Mouse (Mus musculus) NIH3T3 (cell line): ENCODE data around the gene Os9.
A peak's percentile ranks its signal among the peaks of the same experiment; 100 is the strongest.

Experiments
- DNase-seq: peaks from one replicate; pipeline ENCODE4 v3.0.0-alpha.2; 2012; ENCODE audit warnings: low read depth

The Os9 gene

DNA sequence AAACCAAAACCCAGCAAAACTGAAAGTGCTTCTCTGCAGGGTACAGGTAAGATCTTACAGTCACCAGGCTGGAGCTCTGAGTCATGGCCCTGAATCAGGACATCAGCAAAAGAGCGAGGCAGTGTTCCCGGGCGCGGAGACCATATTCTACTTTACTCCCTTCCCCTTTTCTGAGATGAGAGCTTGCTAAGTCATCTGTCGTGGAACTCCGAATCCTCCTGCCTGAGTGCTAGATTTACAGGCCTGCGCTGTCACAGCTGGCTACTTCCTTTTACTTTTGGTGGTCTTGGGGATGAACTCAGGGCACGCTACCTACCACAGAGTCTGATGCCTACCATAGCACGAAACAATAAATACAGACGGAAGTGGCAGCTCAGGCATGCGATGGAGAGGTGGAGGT lies 6.5 kb downstream of the Os9 start:
- DNase-seq = no peak

DNA sequence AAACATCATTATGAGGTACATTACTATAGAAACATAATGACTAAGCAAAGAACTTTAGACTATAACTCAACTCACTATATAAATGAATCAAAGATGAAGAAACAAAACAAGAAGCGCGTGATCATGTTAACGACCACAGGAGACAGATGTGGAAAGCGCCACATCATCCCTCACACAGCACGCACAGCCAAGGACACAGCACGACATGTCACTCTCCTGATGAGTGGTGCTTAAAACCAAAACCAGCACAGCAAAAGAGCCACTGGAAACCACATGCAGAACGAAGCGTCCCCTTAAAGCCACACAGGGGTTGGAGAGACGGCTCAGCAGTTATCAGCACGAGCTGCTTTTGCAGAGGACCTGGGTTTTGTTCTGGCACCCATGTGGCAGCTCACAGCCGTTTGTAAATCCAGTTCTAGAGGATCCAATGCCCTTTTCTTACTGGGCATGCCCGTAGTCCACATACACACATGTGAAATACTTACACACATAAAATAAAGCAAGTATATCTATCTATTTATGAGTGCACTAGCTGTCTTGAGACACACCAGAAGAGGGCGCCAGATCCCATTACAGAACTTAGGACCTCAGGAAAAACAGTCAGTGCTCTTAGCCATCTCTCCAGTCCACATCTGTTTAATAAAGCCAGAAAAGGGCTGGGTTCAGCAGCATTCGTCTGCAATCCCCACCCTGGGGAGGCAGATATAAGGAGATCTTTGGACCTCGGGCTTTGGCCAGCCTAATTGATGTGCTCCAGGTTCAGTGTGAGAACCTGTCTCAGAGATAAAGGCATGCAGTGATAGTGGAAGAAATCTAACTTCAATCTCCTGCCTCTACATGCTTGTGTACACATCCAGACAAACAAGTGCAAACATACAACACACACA lies 9.7 kb downstream of the Os9 start:
- peak; percentile 41 for DNase-seq

DNA sequence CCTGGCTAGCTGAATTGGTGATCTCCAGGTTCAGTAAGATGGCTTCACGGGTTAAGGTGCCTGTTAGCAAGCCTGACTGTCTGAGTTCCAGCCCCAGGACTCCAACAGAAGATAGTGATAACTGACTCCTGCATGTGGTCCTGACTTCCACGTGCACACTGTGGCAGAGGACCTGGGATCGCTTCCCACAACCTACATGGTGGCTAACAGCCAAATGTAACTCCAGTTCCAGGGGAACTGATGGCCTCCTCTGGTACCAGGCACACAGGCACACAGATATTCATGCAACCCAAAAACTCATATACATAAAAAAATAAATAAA lies 12.7 kb downstream of the Os9 start:
- no peak for DNase-seq

DNA sequence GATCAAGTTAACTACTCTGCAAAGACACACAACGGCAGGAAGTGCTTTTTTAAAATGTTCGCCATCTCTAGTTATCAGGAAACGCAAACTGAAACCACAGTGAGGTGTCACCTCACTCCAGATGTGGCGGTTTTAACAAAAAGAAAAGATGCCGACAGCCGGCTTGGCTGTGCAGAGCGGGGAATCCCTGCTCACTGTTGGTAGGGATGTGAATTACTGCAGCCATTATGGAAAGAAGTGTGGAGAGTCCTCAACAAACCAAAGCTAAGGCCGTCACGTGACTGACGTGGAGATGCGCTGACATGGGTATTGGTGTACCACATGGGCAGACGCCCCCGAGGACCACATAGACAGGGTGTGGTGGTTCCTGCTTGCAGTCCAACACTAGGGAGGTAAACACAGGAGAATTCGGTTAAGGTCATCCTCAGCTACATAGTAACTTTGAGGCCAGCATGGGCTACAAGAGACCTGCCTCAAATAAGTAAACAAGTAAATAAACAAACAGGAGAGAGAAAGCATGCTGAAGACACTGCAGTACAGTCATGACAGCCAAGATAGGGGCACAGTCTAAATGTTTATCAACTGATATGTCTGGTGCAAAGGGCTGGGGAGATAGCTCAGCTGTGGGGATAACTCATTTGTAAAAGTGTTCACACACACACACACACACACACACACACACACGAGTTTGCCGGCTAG lies 13.2 kb downstream of the Os9 start:
- DNase-seq = no peak

DNA sequence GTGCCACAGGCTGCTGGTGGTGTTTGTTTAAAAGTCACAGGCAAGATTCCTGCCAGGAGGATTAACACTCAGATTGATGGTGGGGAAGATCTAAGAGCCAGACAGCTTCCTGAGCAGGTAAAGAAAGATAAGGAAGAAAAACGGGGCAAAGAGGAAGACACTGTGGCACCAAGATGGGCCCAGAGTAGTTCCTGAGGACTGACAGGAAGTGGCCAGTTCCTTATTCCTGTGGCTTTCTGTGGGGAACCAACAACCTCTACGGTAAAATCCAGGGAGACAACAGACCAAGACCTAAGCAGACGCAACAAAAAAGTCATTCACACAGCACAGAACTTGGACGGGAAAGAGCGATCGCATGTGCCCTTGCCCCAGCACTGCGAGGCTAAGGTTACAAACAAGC lies 17.3 kb downstream of the Os9 start:
- DNase-seq = no peak

DNA sequence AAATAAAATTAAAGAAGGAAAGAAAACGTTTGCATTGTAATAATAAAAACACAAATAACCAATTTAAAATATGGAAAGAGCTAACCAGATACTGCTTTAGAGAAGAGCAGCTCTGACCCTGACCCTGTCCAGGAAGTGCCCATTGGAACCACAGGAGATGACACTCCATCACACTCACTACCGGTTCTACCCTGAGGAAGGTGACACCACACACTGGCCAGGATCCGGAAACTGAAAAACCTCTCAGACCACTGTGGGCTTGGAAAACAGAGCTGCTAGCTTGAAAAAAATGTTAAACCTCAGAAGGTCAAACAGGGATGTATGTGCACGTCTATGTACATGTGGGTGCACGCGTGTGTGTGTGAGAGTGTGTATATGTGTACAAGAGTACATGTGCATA lies 19.8 kb downstream of the Os9 start:
- DNase-seq = no peak

DNA sequence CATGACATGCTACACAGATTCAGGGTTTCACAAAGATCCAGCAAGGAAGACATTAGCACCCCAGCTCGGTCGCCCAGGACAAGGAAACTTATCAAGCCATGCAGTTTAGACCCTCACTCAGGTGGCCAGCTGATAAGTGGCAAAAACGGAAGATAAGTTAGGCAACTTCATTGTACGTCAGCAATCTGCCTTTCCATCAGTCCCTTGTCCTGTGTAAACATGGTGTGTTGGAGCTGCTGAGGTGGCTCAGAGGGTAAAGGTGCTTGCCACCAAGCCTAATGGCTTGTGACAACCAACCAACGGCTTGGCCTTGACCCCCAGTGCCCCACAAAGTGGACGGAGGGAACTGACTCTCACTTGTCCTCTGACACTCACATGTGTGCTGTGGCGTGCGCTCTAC lies 20.5 kb downstream of the Os9 start:
- no peak for DNase-seq

DNA sequence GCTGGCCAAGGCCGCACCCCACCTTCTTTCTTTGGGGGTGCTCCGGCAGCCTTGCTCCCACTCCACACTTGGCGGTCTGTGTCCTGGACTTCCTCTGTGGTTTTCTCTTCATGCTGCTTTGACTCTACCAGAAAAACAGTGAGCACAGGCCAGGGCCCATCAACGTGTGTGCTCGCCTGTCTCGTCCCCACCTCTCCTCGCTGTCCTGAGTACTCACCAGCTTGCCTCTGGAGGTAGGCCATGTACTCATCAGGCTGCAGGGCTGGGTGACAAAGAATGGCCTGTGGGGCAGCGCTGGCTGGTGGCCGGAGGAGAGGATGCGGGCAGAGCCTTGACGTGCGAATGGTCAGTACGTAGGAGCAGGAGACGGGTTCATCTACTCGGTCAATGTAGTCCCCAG lies 21.1 kb downstream of the Os9 start:
- no peak for DNase-seq

DNA sequence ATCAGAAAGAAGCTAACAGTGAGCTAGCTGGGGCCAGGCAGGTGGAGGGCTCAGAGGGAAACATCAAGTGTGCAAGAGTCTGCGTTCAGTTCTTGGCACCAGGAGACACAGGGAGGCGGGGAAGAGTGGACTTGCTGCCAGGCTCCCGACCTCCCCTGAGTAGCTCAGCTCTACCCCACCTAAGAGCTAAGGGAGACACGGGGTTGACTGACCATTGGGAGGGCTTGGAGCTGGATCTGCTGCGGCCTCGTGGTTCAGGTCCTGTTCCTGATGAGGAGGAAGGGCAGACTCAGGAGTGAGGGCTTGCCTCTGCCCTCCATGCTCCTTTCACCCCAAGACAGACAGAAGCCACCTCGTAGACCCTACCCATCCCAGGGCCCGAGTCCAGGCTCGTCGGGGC lies 21.7 kb downstream of the Os9 start:
- no peak for DNase-seq

DNA sequence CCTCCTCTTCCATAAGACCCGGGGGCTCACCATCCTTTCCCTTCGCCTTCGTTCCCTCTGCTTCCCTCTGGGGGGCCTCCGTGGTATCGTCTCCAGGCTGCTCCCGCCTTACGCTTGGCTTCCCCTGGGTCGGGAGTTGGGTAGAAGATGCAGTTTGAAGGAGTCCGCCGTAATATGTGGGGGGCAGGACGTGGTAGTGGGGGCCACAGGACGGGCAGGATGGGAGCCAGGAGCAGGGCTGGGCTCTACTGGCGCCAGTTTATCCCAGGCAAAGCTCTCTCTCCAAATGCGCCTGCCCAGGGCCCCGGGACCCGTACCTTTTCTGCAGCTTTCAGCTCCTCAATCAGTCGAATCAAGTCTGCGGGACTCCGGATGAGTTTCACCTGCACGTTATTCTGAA lies 22.4 kb downstream of the Os9 start:
- no peak for DNase-seq

DNA sequence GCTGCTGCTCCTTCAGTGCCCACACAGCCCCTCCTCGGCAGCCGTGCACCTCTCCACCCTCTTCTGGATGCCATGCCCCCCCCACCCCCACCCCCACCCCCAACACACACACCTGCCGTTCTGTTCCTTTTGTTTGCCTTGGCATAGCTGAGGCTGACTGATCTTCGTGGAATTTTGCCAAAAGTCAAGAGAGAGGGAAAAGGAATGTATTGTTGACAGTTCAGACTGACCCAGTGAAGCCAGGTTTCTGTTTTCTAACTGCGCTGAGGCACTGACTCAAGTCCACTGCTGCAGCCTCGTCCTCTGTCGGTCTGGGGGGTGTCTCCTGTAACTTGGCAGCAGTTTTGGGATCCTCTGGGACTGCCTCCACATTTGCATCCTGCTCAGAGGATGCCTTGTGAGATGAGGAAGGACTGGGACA lies 26.5 kb downstream of the Os9 start:
- DNase-seq = peak; percentile 91

DNA sequence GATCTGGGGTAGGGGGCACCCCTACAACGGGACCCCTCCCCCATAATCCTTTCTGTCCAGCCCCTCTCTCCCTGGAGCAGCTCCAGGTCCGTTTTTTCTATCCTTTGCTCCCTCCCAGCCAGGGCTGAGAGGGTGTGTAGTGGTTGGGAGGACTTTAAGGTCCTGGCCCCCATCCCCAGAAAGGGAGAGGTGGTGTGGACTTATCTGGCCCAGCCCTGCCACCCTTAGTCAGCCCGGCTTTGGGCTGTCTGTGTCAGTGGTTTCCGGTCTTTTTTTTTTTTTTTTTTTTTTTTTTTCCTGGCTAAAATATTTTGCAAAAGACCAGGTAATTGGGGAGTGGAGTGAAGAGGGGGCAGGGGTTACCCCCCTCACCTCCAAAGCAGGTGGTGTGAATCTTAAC lies 28.2 kb downstream of the Os9 start:
- DNase-seq = no peak

DNA sequence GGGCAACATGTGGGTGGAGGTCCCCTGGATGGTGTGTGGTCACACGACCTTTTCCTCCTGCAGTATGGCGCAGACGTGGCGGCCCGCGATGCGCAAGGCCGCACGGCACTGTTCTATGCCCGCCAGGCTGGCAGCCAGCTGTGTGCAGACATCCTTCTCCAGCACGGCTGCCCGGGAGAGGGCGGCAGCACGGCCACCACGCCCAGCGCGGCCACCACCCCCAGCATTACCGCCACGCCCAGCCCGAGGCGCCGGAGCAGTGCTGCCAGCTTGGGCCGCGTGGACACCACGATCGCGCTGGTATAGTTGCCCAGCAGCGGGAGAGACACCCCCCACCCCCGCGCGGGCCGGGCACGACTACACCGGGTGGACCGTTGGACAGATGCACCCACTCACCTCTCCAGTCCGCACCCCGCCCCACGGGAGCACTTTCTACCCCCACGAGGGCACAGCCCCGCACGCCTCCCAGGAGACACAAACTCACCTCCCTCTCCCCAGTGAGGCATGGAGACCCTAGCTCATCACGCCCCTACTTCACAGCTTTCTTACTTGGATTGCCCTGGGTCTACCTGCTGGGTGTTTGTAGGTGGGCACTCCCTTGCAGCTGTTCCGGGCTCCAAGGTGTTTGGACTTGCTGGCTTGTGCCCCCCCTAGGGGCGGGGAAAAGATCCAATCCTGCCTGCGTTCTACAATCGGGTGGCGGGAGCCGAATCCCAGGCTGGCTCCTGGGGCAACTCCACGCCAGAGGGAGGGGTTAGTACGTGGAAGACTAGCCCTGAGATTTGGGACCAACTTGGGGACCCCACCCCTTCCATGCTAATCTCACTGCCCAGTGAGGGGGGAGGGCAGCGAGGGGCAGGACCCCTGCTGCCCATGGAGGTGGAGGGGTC lies 29.2 kb downstream of the Os9 start:
- no peak for DNase-seq

DNA sequence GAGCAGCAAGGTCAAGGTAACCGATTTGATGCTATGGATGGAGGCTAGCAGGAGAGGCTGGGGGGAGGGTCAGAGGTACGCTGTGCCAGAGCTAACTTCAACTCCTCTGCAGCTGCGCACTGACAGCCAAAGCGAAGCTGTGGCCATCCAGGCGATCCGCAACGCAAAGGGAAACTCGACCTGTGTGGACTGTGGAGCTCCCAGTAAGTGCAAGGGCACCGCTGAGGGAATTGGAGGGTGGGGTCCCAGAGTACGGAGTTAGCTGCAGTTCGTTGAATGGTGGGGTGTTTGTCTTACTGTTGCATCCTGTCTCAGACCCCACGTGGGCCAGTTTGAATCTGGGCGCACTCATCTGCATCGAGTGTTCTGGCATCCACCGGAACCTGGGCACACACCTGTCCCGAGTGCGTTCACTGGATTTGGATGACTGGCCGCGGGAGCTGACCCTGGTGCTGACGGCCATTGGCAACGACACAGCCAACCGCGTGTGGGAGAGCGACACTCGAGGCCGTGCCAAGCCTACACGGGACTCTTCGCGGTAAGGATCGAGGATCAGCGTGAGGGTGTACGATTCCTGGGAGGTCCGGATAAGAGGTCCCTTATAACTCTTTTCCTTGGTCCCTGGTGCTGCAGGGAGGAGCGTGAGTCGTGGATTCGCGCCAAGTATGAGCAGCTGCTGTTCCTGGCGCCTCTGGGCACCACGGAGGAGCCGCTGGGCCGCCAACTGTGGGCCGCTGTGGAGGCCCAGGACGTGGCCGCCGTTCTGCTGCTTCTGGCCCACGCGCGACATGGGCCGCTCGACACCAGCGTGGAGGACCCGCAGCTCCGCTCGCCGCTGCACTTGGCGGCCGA lies 30.1 kb downstream of the Os9 start:
- no peak for DNase-seq

DNA sequence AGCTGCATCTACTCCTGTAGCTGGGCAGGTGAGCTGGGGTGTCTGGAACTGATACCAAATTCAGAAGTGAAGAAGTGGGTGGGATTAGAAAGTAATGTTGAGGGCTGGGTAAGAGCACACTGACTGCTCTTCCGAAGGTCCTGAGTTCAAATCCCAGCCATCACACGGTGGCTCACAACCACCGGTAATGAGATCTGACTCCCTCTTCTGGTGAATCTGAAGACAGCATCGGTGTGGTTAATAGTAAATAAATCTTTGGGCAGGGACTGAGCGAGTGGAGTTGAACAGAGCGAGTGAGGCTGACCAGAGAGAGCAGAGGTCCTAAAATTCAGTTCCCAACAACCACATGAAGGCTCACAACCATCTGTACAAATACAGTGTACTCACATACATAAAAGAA lies 35.3 kb downstream of the Os9 start:
- DNase-seq = no peak

DNA sequence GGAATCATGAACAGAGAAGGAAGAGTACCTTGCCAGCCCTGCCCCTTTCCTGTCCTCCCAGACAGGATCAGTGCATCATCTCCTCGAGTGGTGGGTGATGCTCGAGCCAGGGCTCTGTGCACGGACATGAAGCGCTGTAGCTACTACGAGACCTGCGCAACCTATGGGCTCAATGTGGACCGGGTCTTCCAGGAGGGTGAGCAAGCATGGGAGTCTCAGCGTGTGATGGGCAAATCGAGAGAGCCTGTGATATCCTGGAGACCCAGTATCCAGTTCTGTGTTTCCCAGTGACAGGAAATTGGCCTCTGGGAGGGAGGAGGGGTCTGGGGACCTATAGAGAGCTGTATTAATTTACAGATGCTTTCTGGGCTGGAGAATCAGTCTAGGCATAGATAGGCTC lies 35.9 kb downstream of the Os9 start:
- DNase-seq = no peak

DNA sequence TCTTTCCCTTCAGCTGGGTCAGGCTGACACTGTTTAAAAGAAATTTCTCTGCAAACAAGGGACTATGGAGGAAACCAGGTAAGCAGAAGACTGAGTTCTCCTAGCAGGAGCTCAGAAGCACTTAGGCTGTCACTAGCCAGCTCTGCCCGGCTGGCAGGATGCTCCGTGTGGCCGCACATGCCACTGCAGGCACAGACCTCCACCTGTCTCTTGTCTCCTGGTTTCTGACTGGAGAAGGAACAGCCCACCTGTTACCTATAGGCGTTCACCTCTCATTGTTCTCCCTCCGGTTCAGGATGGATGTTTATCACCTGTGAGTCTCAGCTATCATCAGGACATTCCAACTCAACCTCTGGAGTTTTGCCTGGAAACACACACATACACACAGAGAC lies 37.0 kb downstream of the Os9 start:
- no peak for DNase-seq

DNA sequence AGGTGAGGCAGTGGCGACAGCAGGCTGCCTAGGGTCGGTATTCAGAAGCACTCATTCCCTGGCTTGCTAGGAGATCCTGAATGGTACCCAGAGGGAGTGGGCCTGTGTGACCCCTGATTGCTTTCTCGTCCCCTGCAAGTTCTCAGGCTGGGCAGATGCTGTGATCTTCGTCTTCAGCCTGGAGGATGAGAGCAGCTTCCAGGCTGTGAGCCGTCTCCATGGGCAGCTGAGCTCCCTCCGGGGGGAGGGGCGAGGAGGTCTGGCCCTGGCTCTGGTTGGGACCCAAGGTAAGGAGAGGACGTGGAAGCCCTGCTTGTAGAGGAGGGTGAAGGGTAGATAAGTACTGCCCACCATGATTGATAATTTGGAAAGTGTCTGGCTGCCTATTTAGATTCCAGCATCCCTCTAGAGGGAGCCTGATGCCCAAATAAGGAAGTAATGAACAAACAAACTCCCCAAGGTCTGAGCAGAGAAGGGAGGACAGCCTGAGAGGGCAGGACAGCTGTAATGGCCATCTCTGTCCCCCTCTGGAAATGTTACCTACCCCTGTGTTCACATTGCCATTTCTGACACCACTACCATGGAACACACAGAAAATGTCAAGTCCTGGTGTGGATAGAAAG lies 37.5 kb downstream of the Os9 start:
- no peak for DNase-seq

DNA sequence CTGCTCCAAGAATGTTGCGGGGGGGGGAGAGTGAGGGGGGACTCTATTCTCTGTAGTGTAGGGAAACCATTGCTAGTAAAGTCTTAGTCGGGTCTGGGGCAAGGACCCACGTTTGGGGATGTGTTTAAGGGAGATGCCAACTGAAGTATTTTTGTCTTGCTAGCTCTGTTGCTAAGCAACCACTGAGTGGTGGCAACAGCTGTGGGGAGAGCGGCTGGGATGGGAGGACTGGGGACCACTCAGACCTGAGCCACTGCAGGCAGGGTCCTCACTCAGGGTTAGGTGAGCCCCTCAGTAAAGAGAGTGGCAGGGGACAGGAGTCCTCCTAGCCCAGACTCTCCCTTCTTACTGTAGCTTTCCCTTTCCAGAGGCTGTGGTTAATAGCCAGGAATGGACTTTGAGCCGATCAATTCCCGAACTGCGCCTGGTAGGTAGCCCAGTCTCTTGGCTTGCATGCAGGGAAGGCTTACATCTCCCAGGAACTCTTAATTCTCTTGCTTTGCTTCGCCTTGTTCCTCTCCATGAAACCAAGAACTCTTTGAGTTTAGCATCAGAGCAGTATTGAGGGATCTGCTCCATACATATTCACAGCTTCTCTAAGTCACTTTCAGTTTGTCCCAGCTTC lies 38.8 kb downstream of the Os9 start:
- DNase-seq = no peak

DNA sequence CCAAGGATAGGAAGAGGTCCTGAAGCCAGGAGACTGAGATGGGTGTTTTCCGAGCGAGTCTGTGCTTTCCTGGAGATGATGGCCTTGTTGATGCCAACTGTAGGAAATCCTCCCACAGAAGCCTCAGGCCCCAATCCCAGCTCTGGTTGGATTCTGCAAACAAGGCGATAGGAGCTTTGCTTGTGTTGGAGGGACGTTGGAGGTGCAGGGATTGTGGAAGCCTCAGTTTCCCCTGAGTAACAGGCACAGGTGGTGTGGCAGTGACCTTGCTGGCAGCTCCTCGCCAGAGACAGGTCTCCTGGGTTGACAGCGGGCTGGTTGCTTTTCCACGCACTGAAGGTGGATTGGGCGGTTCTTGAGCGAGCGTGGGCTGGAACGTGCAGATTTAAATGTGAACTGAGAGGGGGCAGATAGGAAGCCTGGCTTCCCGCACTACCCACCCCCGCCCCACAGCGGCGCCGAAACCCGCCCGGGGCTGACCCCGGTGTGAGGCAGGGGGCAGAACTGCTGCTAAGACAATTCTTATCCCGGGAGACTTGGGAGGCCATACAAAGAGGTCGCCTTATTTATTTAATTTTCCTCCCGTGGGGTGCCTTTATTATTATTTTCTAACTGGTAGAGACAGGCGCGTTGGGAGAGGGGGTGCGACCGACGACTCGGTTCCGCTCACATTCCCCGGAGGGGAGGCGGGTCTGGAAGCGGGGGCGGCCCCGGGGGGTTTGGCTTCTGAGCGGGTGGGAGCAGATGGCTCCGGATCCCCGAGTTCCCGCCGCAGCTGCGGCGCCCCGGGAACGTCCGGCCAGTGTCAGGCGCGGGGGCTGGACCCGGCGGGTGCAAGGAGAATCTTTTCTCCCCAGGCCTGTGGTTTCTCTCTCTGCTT lies 39.8 kb downstream of the Os9 start:
- DNase-seq = no peak
